Mouse (Mus musculus) embryonic facial prominence, embryonic 14.5 days (tissue): Measurements from ENCODE around the gene Xirp2. TPM values are rescaled to one million over a fixed set of nuclear protein-coding genes. Genes with fewer than 3 reads are reported as not detected.
"Not testable (repeated sequence)": the region's sequence is repeated elsewhere in the genome, so short reads cannot be mapped to it uniquely, and the experiment has no call there.

Experiments
- ATAC-seq: fragments of 200-750 bp; cut with Nextera tagmentation; 2 replicates; pipeline ENCODE4 v1.8.0; 2017; ENCODE audit warnings: low read depth, moderate number of reproducible peaks, moderate TSS enrichment
- DNase-seq: peaks from one replicate; pipeline ENCODE4 v3.0.0-alpha.2; 2015; ENCODE audit warnings: low spot score
- H3K27ac ChIP-seq: fragments of 300-500 bp; sonication (generic); replicated peaks from 2 replicates; pipeline ENCODE4 v1.5.1; 2014; ENCODE audit warnings: low read depth, mild to moderate bottlenecking, low read length, moderate library complexity
- H3K27me3 ChIP-seq: fragments of 300-500 bp; sonication (generic); replicated peaks from 2 replicates; pipeline ENCODE4 v1.6.1; 2014; ENCODE audit warnings: low read length; ENCODE audit not compliant: control insufficient read depth, insufficient read depth
- H3K36me3 ChIP-seq: fragments of 300-500 bp; sonication (generic); 2 replicates; pipeline ENCODE4 v1.6.1; 2014; ENCODE audit warnings: low read length, mixed read lengths; ENCODE audit not compliant: control insufficient read depth, insufficient read depth
- H3K4me1 ChIP-seq: fragments of 300-500 bp; sonication (generic); 2 replicates; pipeline ENCODE4 v1.6.1; 2014; ENCODE audit warnings: antibody characterized with exemption, low read length; ENCODE audit not compliant: control insufficient read depth, insufficient read depth
- H3K4me2 ChIP-seq: fragments of 300-500 bp; sonication (generic); 2 replicates; pipeline ENCODE4 v1.6.1; 2014; ENCODE audit warnings: low read depth, mild to moderate bottlenecking, low read length, moderate library complexity, mixed read lengths
- H3K4me3 ChIP-seq: fragments of 300-500 bp; sonication (generic); 2 replicates; pipeline ENCODE4 v1.5.1; 2014; ENCODE audit warnings: low read depth, mild to moderate bottlenecking, low read length
- H3K9ac ChIP-seq: fragments of 300-500 bp; sonication (generic); 2 replicates; pipeline ENCODE4 v1.6.1; 2014; ENCODE audit warnings: low read depth, mild to moderate bottlenecking, low read length, moderate library complexity, mixed read lengths
- H3K9me3 ChIP-seq: fragments of 300-500 bp; sonication (generic); 2 replicates; pipeline ENCODE4 v1.6.1; 2016; ENCODE audit warnings: low read length; ENCODE audit not compliant: control insufficient read depth
- WGBS: fragments of 180-500 bp; shearing (Covaris S2); extraction: QIAGEN DNeasy Blood & Tissue Kit; methylation state at CpG from one replicate; pipeline ENCODE4 v1.1.7; 2014; 5-methylcytosine and 5-hydroxymethylcytosine counted together
- polyA plus RNA-seq: library from polyadenylated mRNA; unstranded; fragments of >200 nt; fragmentation: Nextera tagmentation; extraction: Ambion mirVana; gene quantifications from 2 replicates; pipeline ENCODE4 v1.2.1, GENCODE M21; 2014

The Xirp2 gene
- polyA plus RNA-seq, 1 experiment from 2014 or later = 0.85 TPM

DNA sequence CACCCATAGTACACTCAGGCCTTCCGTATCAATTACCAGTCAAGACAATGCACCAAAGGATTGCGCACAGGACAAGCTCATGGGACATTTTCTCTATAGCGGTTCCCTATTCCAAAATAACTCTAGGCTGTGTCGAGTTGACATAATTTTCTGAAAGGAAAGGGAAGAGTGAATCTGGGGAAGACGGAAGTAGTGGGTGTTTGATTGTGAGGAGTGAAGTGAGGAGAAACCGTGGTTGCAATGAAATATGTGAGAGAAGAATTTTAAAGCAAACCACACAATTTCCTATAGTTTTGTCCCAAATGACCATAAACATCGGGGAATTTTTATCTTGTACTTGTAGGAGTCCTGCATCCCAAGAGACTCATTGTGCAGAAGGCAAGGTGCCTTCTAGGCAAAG, 21.2 kb downstream of the Xirp2 start:
- Histone ChIP-seq H3K9me3 (no peaks in the 10 kb centered on the region), H3K4me1 (no peaks in the 10 kb centered on the region), H3K9ac (no peak overlapping the region), H3K27ac (no peak overlapping the region), H3K4me2 (no peak overlapping the region), H3K27me3 (no peaks in the 10 kb centered on the region), H3K36me3 (no peaks in the 10 kb centered on the region), H3K4me3 (no peak overlapping the region)
- ATAC-seq (no peak), DNase-seq (no peak)
- 86% methylated on average over 7 of the region's 7 CpGs for whole genome bisulfite sequencing

DNA sequence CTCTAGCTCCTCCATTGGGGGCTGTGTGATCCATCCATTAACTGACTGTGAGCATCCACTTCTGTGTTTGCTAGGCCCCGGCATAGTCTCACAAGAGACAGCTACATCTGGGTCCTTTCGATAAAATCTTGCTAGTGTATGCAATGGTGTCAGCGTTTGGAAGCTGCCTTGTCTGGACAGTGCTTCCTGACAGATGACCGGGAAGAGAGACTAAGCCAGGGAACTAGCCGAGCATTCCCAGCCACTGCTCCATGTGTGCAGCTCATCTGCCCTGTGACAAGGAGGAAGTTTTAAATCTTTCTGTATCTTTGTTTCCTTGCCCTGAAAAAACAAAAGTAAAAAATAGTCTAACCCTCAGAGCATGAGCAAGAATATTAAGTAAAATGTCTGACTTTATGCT, 24.2 kb downstream of the Xirp2 start:
- not testable (repeated sequence) for H3K9me3 ChIP-seq, ATAC-seq, DNase-seq, H3K27me3 ChIP-seq, H3K9ac ChIP-seq, H3K36me3 ChIP-seq, H3K27ac ChIP-seq, H3K4me3 ChIP-seq, H3K4me2 ChIP-seq, H3K4me1 ChIP-seq
- WGBS = 84% methylated on average over 5 of the region's 5 CpGs

DNA sequence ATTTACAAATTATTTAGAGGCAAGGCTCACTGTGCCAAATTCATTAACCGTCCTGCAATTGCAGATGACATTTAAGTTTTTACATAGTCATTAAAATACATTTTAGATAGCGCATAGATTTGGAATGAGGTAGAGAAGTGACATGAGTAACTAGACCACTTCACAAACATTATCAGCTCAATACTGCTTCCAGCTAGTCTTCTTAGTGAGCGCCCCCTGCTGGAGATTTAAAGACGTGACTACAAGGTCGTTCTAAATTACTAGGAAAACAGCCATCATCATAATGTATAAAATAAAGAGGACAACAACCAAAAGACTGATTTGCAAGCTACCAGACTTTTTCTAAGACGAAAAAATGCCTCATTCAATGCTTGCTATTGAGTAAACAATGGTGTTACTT, 32.0 kb downstream of the Xirp2 start:
- ATAC-seq (no peak), DNase-seq (peak; percentile 80)
- Histone ChIP-seq H3K36me3 (no peaks in the 10 kb centered on the region), H3K9ac (no peak overlapping the region), H3K4me3 (no peak overlapping the region), H3K27me3 (no peaks in the 10 kb centered on the region), H3K9me3 (no peaks in the 10 kb centered on the region), H3K4me2 (no peak overlapping the region), H3K27ac (no peak overlapping the region), H3K4me1 (no peaks in the 10 kb centered on the region)
- 15% methylated on average over 6 of the region's 6 CpGs for WGBS

DNA sequence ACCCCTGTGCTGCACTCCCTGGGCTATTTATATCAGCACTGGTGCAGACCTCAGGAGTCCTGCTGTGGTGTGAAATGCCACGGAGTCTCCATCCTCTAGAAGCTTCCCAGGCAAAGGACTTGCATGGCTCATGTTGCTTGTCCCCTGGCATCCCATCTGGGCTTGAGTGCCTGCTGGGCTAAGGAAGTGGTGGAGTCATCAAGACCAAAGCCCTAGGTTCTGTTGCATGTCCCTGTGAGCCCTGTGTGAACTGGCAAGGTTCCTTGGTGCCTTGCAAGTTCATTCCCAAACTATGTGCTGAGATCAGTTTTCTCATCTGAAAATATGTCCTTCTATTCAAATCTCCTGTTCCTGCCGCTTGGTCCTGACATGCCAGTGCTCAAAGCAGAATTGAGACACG, 35.2 kb downstream of the Xirp2 start:
- 50% methylated on average over 3 of the region's 3 CpGs for WGBS
- H3K4me3 ChIP-seq = no peak overlapping the region
- H3K27ac ChIP-seq = no peak overlapping the region
- no peak for ATAC-seq
- no peaks in the 10 kb centered on the region for H3K4me1 ChIP-seq
- H3K36me3 ChIP-seq = no peaks in the 10 kb centered on the region
- no peak for DNase-seq
- no peak overlapping the region for H3K9ac ChIP-seq
- H3K9me3 ChIP-seq = no peaks in the 10 kb centered on the region
- no peaks in the 10 kb centered on the region for H3K27me3 ChIP-seq
- H3K4me2 ChIP-seq = no peak overlapping the region

DNA sequence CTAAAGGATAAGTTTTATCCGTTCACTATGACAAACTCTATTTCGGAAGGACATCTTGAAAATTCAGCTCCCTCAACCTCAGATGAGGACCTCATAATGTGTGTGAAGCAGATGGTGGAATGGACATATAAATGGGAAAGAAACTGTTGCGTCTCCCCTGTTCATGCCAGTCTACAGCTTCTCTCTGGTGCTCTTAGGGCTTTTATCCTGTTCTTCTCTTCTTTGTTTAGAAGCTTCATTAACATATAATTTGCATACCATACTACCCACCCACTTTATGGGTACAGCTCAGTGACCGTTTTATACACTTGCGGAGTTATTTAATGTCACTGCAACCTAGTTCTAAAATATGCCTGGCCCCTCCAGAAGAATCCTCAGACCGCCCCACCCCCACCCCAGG, 40.9 kb downstream of the Xirp2 start:
- Histone ChIP-seq H3K4me2 (no peak overlapping the region), H3K27ac (no peak overlapping the region), H3K9ac (no peak overlapping the region), H3K4me1 (no peaks in the 10 kb centered on the region), H3K27me3 (no peaks in the 10 kb centered on the region), H3K4me3 (no peak overlapping the region), H3K9me3 (no peaks in the 10 kb centered on the region), H3K36me3 (no peaks in the 10 kb centered on the region)
- no peak for ATAC-seq
- no peak for DNase-seq
- WGBS = 89% methylated on average over 6 of the region's 6 CpGs

DNA sequence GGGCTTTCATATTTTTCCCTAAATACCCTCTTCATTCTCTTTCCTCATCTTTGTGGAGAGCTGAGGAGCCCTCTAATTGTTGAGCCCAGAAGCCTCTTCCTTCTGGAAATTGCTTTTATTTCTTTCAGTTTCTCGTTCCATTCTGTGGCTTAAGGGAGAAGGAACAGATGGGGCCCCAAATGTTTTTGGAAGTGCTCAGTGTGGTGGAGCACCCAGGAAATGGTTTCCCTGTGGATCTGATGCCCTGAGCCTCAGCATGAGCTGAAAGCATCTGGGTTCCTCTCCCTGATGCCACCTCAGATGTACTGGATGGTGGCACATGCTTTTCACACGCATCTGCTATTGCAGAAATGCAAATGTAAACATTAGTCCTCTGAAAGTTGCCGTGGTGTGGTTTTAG, 41.4 kb downstream of the Xirp2 start:
- ATAC-seq (no peak), DNase-seq (no peak)
- WGBS = 71% methylated on average over 3 of the region's 3 CpGs
- Histone ChIP-seq H3K9ac (no peak overlapping the region), H3K27me3 (no peaks in the 10 kb centered on the region), H3K4me1 (no peaks in the 10 kb centered on the region), H3K4me2 (no peak overlapping the region), H3K36me3 (no peaks in the 10 kb centered on the region), H3K4me3 (no peak overlapping the region), H3K27ac (no peak overlapping the region), H3K9me3 (no peaks in the 10 kb centered on the region)

DNA sequence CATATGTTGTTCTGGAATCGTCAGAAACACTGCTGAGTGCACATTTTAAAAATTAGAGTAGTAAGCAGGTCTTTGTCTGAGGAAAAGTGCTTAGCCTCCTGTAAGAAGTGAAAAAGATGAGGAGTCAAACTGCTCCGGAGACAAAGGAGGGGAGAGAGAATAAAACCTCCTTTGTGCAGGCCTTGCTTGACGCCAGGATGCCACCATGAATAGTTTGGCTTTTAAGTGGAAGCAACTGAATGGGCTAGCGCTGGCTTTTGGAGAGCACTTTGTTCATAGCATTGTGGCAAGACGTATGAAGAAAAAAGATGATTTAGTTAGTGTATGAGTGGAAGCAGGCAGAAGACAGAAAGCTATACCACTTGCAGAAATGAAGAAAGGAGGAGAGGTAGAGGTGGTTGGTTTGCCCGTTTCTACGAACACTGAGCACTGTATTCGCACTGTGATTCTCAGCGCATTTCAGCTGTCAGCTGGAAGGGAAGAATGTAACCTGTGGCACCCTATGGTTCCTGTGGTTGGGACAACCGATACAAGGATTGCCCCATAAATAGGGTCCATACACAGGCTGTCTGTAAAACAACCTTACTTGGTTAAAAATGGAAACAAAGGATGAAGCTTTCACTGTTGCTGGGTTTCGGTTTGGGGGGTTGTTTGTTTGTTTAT, 42.8 kb downstream of the Xirp2 start:
- ATAC-seq = no peak
- no peaks in the 10 kb centered on the region for H3K4me1 ChIP-seq
- DNase-seq = no peak
- H3K4me3 ChIP-seq = no peak overlapping the region
- no peaks in the 10 kb centered on the region for H3K9me3 ChIP-seq
- H3K4me2 ChIP-seq = no peak overlapping the region
- no peaks in the 10 kb centered on the region for H3K27me3 ChIP-seq
- H3K36me3 ChIP-seq = no peaks in the 10 kb centered on the region
- 54% methylated on average over 11 of the region's 11 CpGs for WGBS
- no peak overlapping the region for H3K9ac ChIP-seq
- H3K27ac ChIP-seq = no peak overlapping the region

DNA sequence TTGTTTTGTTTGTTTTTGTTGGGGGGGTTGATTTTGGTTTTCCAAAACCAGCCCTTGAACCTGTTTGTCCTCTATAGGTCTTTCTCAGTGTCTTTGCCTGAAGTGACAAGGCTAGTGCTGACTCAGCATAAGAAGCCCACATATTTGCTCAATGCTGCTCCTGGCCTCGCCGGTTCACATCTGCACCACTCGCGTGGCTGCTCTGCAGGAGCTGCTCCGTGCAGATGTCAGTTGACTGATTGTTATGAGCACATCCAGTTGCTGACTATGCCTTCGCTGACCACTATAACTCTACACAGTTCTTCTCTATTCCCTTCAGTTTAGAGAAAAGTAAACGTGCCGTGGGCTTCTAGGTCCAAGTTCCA, 43.3 kb downstream of the Xirp2 start:
- Histone ChIP-seq H3K9ac (no peak overlapping the region), H3K9me3 (no peaks in the 10 kb centered on the region), H3K4me2 (no peak overlapping the region), H3K4me3 (no peak overlapping the region), H3K27me3 (no peaks in the 10 kb centered on the region), H3K36me3 (no peaks in the 10 kb centered on the region), H3K27ac (no peak overlapping the region), H3K4me1 (no peaks in the 10 kb centered on the region)
- ATAC-seq (no peak), DNase-seq (no peak)
- WGBS = 59% methylated on average over 8 of the region's 8 CpGs

DNA sequence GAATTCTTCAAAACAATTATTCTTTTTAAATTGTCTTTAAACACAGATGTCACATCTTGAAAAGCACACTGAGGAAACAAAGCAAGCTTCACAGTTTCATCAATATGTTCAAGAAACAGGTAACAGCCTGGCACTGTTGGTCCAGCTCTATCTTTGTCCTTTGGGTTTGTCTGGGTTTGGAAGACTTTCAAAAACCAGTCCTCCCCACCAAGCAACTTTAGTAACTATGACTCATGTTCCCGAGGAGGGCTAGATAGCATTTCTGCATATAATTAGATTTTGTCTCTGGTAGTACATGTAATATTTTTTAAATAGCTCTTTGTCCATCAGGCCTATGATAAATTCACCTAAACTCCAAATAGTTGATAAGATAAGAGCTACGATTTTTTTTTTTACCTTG, 59.7 kb downstream of the Xirp2 start:
- WGBS = 66% methylated on average over 2 of the region's 2 CpGs
- DNase-seq = no peak

More for the DNA sequence above, 59.7 kb downstream of the Xirp2 start:
- no peak for ATAC-seq
- Histone ChIP-seq H3K4me1 (no peaks in the 10 kb centered on the region), H3K9ac (no peak overlapping the region), H3K36me3 (no peaks in the 10 kb centered on the region), H3K4me3 (no peak overlapping the region), H3K9me3 (no peaks in the 10 kb centered on the region), H3K27me3 (no peaks in the 10 kb centered on the region), H3K27ac (no peak overlapping the region), H3K4me2 (no peak overlapping the region)
